Mouse (Mus musculus) thymus, adult 2 months (tissue): ENCODE measurements around the gene Kansl1.

Source experiments
- CTCF ChIP-seq: fragments of 200-500 bp; IDR thresholded peaks from 2 replicates; pipeline ENCODE4 v1.5.1; 2012; ENCODE audit warnings: mild to moderate bottlenecking, control low read depth, low read length, moderate library complexity, borderline replicate concordance; ENCODE audit not compliant: control insufficient read depth, poor library complexity, insufficient read depth; ENCODE audit errors: extremely low read depth
- POLR2A ChIP-seq: fragments of 200-500 bp; IDR thresholded peaks from 2 replicates; pipeline ENCODE4 v1.6.1; 2012; ENCODE audit warnings: mild to moderate bottlenecking, low read length, control low read depth, moderate library complexity; ENCODE audit not compliant: control insufficient read depth, poor library complexity, insufficient read depth; ENCODE audit errors: extremely low read depth

GRCm38 (mm10) chr11:104295656-104296055 lies 173.0 kb downstream of the Kansl1 start:
- TF ChIP-seq CTCF: no peak
- TF ChIP-seq POLR2A: no peak
